Mouse (Mus musculus) E14TG2a.4 (cell line): ENCODE data around the gene Dvl1.

Source experiments
- CTCF ChIP-seq: conservative IDR thresholded peaks from 2 replicates; pipeline ENCODE4 v1.5.1; 2014; ENCODE audit warnings: low read length
- NANOG ChIP-seq: IDR thresholded peaks from 2 replicates; pipeline ENCODE4 v1.6.1; 2014; ENCODE audit warnings: borderline replicate concordance, low read length, mixed read lengths

DNA sequence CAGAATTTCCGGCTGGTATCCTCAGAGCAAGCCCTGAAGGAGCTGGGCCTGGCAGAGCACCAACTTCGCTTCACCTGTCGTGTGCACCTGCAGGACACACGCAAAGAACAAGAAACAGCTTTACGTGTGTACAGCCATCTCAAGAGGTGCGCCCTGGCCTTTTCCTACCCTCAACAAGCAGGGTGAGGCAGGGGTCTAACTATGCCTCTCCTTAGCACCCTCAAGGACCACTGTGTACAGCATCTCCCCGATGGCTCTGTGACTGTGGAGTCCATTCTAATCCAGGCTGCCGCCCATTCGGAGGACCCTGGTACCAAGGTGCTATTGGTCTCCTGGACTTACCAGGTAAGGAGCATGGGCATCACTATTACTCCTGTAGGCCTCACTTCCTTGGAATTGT, 41.0 kb downstream of the Dvl1 start:
- TF ChIP-seq CTCF (no peak), NANOG (no peak)
